Mouse (Mus musculus): ENCODE measurements around the gene Ak8.

Gene Ak8

GRCm38 (mm10) chr2:28737112-28737511 lies 37.1 kb downstream of the Ak8 start:
- no peak for DNase-seq

GRCm38 (mm10) chr2:28740159-28740558 lies 40.2 kb downstream of the Ak8 start:
- DNase-seq: no peak

- DNase-seq: no peak
Observed at GRCm38 (mm10) chr2:28742701-28743100, 42.7 kb downstream of the Ak8 start.

GRCm38 (mm10) chr2:28746682-28747332 lies 46.8 kb downstream of the Ak8 start:
- no peak for DNase-seq

GRCm38 (mm10) chr2:28747705-28748104 lies 47.7 kb downstream of the Ak8 start:
- DNase-seq: no peak

GRCm38 (mm10) chr2:28751186-28751585 lies 51.2 kb downstream of the Ak8 start:
- DNase-seq: peak; percentile 33

- peak; percentile 24 for DNase-seq
Observed at GRCm38 (mm10) chr2:28751658-28752057, 51.7 kb downstream of the Ak8 start.

GRCm38 (mm10) chr2:28752388-28752787 lies 52.4 kb downstream of the Ak8 start:
- DNase-seq: no peak

- peak; percentile 83 for DNase-seq
Observed at GRCm38 (mm10) chr2:28755451-28755850, 55.5 kb downstream of the Ak8 start.

GRCm38 (mm10) chr2:28756201-28756600 lies 56.2 kb downstream of the Ak8 start:
- DNase-seq: peak; percentile 65

- no peak for DNase-seq
Observed at GRCm38 (mm10) chr2:28759441-28759840, 59.5 kb downstream of the Ak8 start.

GRCm38 (mm10) chr2:28766590-28766989 lies 66.6 kb downstream of the Ak8 start:
- no peak for DNase-seq

- no peak for DNase-seq
Observed at GRCm38 (mm10) chr2:28767041-28767440, 67.1 kb downstream of the Ak8 start.

- no peak for DNase-seq
Observed at GRCm38 (mm10) chr2:28770697-28771096, 70.7 kb downstream of the Ak8 start.

GRCm38 (mm10) chr2:28774073-28774472 lies 74.1 kb downstream of the Ak8 start:
- DNase-seq: no peak

- DNase-seq: no peak
Observed at GRCm38 (mm10) chr2:28776728-28777127, 76.8 kb downstream of the Ak8 start.

- no peak for DNase-seq
Observed at GRCm38 (mm10) chr2:28780001-28780782, 80.2 kb downstream of the Ak8 start.

- DNase-seq: no peak
Observed at GRCm38 (mm10) chr2:28781310-28781709, 81.3 kb downstream of the Ak8 start.

GRCm38 (mm10) chr2:28786355-28787066 lies 86.5 kb downstream of the Ak8 start:
- DNase-seq: no peak

- no peak for DNase-seq
Observed at GRCm38 (mm10) chr2:28787067-28787619, 87.2 kb downstream of the Ak8 start.

GRCm38 (mm10) chr2:28792931-28793610 lies 93.1 kb downstream of the Ak8 start:
- DNase-seq: no peak

- DNase-seq: no peak
Observed at GRCm38 (mm10) chr2:28794623-28795022, 94.7 kb downstream of the Ak8 start.

- no peak for DNase-seq
Observed at GRCm38 (mm10) chr2:28796298-28796697, 96.3 kb downstream of the Ak8 start.

Data from thymus, postnatal 14 days (tissue).